Mouse (Mus musculus) midbrain, postnatal 0 days (tissue): ENCODE measurements at regions not wholly inside any gene's neighbourhood (a gene's known extent, or its start where the extent isn't known, plus 50 kb on each side); places are given as distances from the start of the nearest gene placed in this dataset.

ENCODE experiments used
- ATAC-seq: fragments of 200-750 bp; cut with Nextera tagmentation; 2 replicates; pipeline ENCODE4 v1.8.0; 2017; ENCODE audit warnings: moderate number of reproducible peaks, mild to moderate bottlenecking, moderate TSS enrichment, moderate library complexity; ENCODE audit not compliant: low FRiP score
- DNase-seq: peaks from one replicate; pipeline ENCODE4 v3.0.0-alpha.2; 2015; ENCODE audit warnings: low spot score
- H3K27ac ChIP-seq: fragments of 300-500 bp; sonication (generic); 2 replicates; pipeline ENCODE4 v1.5.1; 2014; ENCODE audit warnings: low read depth, mild to moderate bottlenecking, low read length, mixed read lengths
- H3K27me3 ChIP-seq: fragments of 300-500 bp; sonication (generic); 2 replicates; pipeline ENCODE4 v1.6.1; 2014; ENCODE audit warnings: low read length, control low read depth, mixed read lengths; ENCODE audit not compliant: insufficient read depth
- H3K36me3 ChIP-seq: fragments of 300-500 bp; sonication (generic); 2 replicates; pipeline ENCODE4 v1.6.1; 2014; ENCODE audit warnings: low read length, control low read depth, mixed read lengths; ENCODE audit not compliant: insufficient read depth
- H3K4me1 ChIP-seq: fragments of 300-500 bp; sonication (generic); 2 replicates; pipeline ENCODE4 v1.6.1; 2014; ENCODE audit warnings: mild to moderate bottlenecking, control low read depth, antibody characterized with exemption, low read length, mixed read lengths; ENCODE audit not compliant: insufficient read depth
- H3K4me2 ChIP-seq: fragments of 300-500 bp; sonication (generic); 2 replicates; pipeline ENCODE4 v1.6.1; 2014; ENCODE audit warnings: low read depth, mild to moderate bottlenecking, low read length, mixed read lengths; ENCODE audit not compliant: poor library complexity, severe bottlenecking
- H3K4me3 ChIP-seq: fragments of 300-500 bp; sonication (generic); 2 replicates; pipeline ENCODE4 v1.5.1; 2014; ENCODE audit warnings: low read depth, mild to moderate bottlenecking, low read length, moderate library complexity
- H3K9ac ChIP-seq: fragments of 300-500 bp; sonication (generic); replicated peaks from 2 replicates; pipeline ENCODE4 v1.6.1; 2014; ENCODE audit warnings: mild to moderate bottlenecking, low read length, moderate library complexity, mixed read lengths; ENCODE audit not compliant: poor library complexity, severe bottlenecking
- H3K9me3 ChIP-seq: fragments of 300-500 bp; sonication (generic); 2 replicates; pipeline ENCODE4 v1.6.1; 2016; ENCODE audit warnings: low read length, control low read depth
- CTCF ChIP-seq: IDR thresholded peaks from 2 replicates; pipeline ENCODE4 v1.5.1; 2016; ENCODE audit warnings: antibody characterized with exemption, mild to moderate bottlenecking
- WGBS: fragments of 180-500 bp; shearing (Covaris S2); extraction: QIAGEN DNeasy Blood & Tissue Kit; methylation state at CpG from one replicate; pipeline ENCODE4 v1.1.7; 2014; 5-methylcytosine and 5-hydroxymethylcytosine counted together

GRCm38 (mm10) chr14:48357441-48357840 lies 88.5 kb upstream of the Tmem260 start:
- no peak for DNase-seq
- Histone ChIP-seq H3K27me3 (no peaks in the 10 kb centered on the region), H3K4me2 (no peak overlapping the region), H3K9me3 (no peaks in the 10 kb centered on the region), H3K9ac (no peak overlapping the region), H3K4me1 (no peaks in the 10 kb centered on the region), H3K36me3 (no peaks in the 10 kb centered on the region), H3K27ac (no peak overlapping the region), H3K4me3 (no peak overlapping the region)
- TF ChIP-seq CTCF, result no peak
- WGBS, result 79% methylated on average over 8 of the region's 8 CpGs
- no peak for ATAC-seq

- peak; percentile 97 for TF ChIP-seq CTCF
- Histone ChIP-seq H3K9ac (no peak overlapping the region), H3K36me3 (no peaks in the 10 kb centered on the region), H3K9me3 (no peaks in the 10 kb centered on the region), H3K4me3 (no peak overlapping the region), H3K27me3 (no peaks in the 10 kb centered on the region), H3K4me2 (no peak overlapping the region), H3K4me1 (no peaks in the 10 kb centered on the region), H3K27ac (no peak overlapping the region)
- WGBS, result 47% methylated on average over 12 of the region's 12 CpGs
- peak; percentile 87 for DNase-seq
- peak; percentile 63; the same call in 1 of the 2 replicates for ATAC-seq
Measured at GRCm38 (mm10) chr14:48358487-48359159, 87.3 kb upstream of the Tmem260 start.

GRCm38 (mm10) chr14:48361820-48362219 lies 84.1 kb upstream of the Tmem260 start:
- Histone ChIP-seq H3K9me3 (no peaks in the 10 kb centered on the region), H3K27ac (no peak overlapping the region), H3K4me3 (no peak overlapping the region), H3K27me3 (no peaks in the 10 kb centered on the region), H3K4me1 (no peaks in the 10 kb centered on the region), H3K4me2 (no peak overlapping the region), H3K9ac (no peak overlapping the region), H3K36me3 (no peaks in the 10 kb centered on the region)
- TF ChIP-seq CTCF, result no peak
- DNase-seq (no peak), ATAC-seq (no peak)
- WGBS, result 95% methylated on average over 7 of the region's 7 CpGs

GRCm38 (mm10) chr14:48367006-48367405 lies 78.9 kb upstream of the Tmem260 start:
- no peaks in the 10 kb centered on the region; the same call in 1 of the 2 replicates for H3K27me3 ChIP-seq
- no peaks in the 10 kb centered on the region for H3K4me1 ChIP-seq
- peak; percentile 93 for TF ChIP-seq CTCF
- no peak overlapping the region for H3K9ac ChIP-seq
- DNase-seq, result peak; percentile 85
- ATAC-seq, result no peak
- H3K4me3 ChIP-seq, result no peak overlapping the region
- no peaks in the 10 kb centered on the region for H3K9me3 ChIP-seq
- no peaks in the 10 kb centered on the region for H3K36me3 ChIP-seq
- no peak overlapping the region for H3K4me2 ChIP-seq
- H3K27ac ChIP-seq, result no peak overlapping the region
- 15% methylated on average over 7 of the region's 7 CpGs for WGBS

GRCm38 (mm10) chr14:48370322-48370721 lies 75.6 kb upstream of the Tmem260 start:
- H3K9me3 ChIP-seq, result no peaks in the 10 kb centered on the region
- H3K4me1 ChIP-seq, result no peaks in the 10 kb centered on the region
- no peak overlapping the region for H3K9ac ChIP-seq
- H3K4me2 ChIP-seq, result no peak overlapping the region
- peak; percentile 90 for TF ChIP-seq CTCF
- ATAC-seq, result no peak
- no peaks in the 10 kb centered on the region; the same call in 1 of the 2 replicates for H3K27me3 ChIP-seq
- H3K36me3 ChIP-seq, result no peaks in the 10 kb centered on the region
- peak; percentile 89 for DNase-seq
- WGBS, result 0% methylated on average over 1 of the region's 1 CpGs
- H3K4me3 ChIP-seq, result no peak overlapping the region
- no peak overlapping the region for H3K27ac ChIP-seq

GRCm38 (mm10) chr14:48371766-48372165 lies 74.2 kb upstream of the Tmem260 start:
- Histone ChIP-seq H3K9me3 (no peaks in the 10 kb centered on the region), H3K27ac (no peak overlapping the region), H3K4me3 (no peak overlapping the region), H3K36me3 (no peaks in the 10 kb centered on the region), H3K4me2 (no peak overlapping the region), H3K27me3 (no peaks in the 10 kb centered on the region; the same call in 1 of the 2 replicates), H3K9ac (no peak overlapping the region), H3K4me1 (0 out of 2 replicates have a peak, but pooled peaks cover 3% of the 10 kb centered on the region)
- WGBS, result 31% methylated on average over 5 of the region's 5 CpGs
- ATAC-seq (peak; percentile 89), DNase-seq (peak; percentile 90)
- peak; percentile 92 for TF ChIP-seq CTCF
